Mouse (Mus musculus) CD8-positive naive resting alpha-beta T cell, adult 57 days (primary cell): Measurements from ENCODE around the gene Etfdh. TPM values are rescaled to one million over a fixed set of nuclear protein-coding genes. Genes with fewer than 3 reads are reported as not detected.

ENCODE experiments used
- total RNA-seq: library from RNA; stranded (reverse); gene quantifications from one replicate; pipeline ENCODE4 v1.2.4, GENCODE M21; 2023

Etfdh gene
- 30.7 TPM for total RNA-seq

GRCm38 (mm10) chr3:79629416-79629730, at the start of gene Etfdh:
Gene Etfdh, minus strand, starts transcription at chr3:79629500.

GRCm38 (mm10) chr3:79628561-79629415, 512 bp downstream of the Etfdh start, which contains the start of gene 4930579G24Rik:
Gene 4930579G24Rik, plus strand, starts transcription at chr3:79629079.

GRCm38 (mm10) chr3:79590863-79591792, 38.2 kb downstream of the Etfdh start, which contains the start of gene Ppid:
Gene Ppid, plus strand, starts transcription at chr3:79591342.

GRCm38 (mm10) chr3:79567703-79568362, 61.5 kb downstream of the Etfdh start, which contains the start of gene Fnip2:
Gene Fnip2, minus strand, starts transcription at chr3:79567796.

Other genes with a start within 250 kb of the Etfdh start
- gene Fnip2, start 61.7 kb downstream of the Etfdh start, total RNA-seq = 1.8 TPM
- 57.8 TPM for gene Ppid, start 38.2 kb downstream of the Etfdh start, total RNA-seq
- 3.2 TPM for gene 4930579G24Rik, start 421 bp downstream of the Etfdh start, total RNA-seq
- gene Rxfp1, start 108.4 kb upstream of the Etfdh start, total RNA-seq = not detected
- gene Tmem144, start 223.3 kb upstream of the Etfdh start, total RNA-seq = 2.3 TPM